Mouse (Mus musculus): ENCODE measurements around the gene Ces1g.

Ces1g gene

GRCm38 (mm10) chr8:93337207-93337606 lies at the start of gene Ces1g:
Gene Ces1g, minus strand, starts transcription at chr8:93337308.
- DNase-seq = no peak

- no peak for DNase-seq
These were observed 42.5 kb upstream of the Ces1g start, which contains the start of gene Ces1h for GRCm38 (mm10) chr8:93379625-93380024. Gene Ces1h, minus strand, starts transcription at chr8:93379725.

DNA sequence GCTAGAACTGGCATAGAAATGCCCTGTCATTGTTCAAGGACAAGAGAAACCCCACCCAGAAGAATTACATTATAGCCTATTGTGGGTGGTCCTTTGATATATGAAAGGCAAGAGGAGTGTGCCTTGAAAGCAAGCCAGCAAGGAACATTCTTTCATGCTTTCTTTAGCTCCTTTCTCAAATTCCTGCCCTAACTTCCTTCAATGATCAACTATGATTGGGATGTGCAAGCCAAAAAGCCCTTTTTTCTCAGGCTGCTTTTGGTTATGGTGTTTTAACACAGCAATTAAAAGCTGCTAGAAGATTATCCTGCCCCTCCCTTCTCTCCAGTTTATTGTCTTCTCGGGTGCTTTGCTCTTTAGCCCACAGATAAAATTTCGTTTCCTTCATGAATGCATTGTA lies 32.4 kb upstream of the Ces1g start:
- DNase-seq = no peak

DNA sequence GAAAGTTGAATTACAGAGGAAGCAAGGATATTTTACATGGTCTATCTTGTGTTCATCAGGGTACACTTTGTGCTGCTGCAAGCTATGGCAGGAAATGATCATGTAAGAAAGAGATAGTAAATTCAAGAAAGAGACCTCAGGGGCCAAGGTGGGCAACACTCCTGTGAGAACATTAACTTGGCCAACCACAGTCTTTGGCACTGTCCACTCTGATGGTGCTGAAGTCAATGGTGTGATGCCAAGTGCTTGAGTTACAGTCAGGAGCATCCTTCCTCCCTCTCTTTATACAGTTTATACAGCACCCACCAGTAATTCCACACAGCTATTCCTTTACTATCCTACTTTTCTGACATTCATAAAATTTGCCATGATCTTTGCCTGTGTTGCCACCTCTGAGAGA lies 23.0 kb upstream of the Ces1g start:
- no peak for DNase-seq

DNA sequence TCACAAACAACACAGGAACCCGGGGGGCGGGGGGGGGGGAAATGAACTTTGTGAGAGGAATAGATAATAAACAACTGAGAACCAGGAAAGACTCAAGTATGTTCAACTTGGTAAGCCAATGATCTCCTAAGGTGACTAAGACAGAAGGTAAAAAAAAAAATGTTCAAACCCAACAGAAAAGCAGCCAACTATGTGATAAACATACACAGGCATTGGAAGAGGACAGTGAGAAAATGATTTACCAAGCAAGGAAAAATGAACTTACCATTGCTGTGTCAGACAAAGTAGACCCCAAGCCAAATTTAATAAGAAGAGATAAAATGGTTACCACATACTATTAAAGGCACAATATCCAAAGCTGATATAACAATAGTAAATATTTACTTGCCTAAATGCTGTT lies 2.4 kb upstream of the Ces1g start:
- DNase-seq = no peak

GRCm38 (mm10) chr8:93332703-93333102 lies 4.4 kb downstream of the Ces1g start:
- peak; percentile 20 for DNase-seq

DNA sequence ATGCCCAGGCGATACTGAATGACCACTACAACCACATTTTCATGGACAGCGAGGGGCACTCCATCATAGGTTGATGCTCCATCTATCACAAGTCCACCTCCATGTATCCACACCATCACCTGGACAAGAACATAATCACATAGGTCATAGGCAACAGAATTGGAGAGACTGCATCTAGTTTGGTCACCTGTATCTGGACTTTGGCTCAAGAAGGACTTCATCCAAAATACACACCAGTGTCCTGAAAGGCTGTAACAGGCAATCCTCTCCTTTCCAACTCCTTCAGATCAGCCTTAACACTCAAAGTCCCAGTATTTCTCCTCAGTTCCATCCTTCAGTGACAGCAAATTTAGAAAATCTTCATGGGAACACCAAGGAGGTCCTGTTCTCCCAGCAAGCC lies 6.0 kb downstream of the Ces1g start:
- DNase-seq = no peak

GRCm38 (mm10) chr8:93325123-93325522 lies 12.0 kb downstream of the Ces1g start:
- DNase-seq = no peak

GRCm38 (mm10) chr8:93317031-93317430 lies 20.1 kb downstream of the Ces1g start:
- no peak for DNase-seq

GRCm38 (mm10) chr8:93315557-93315956 lies 21.6 kb downstream of the Ces1g start:
- DNase-seq = no peak

- no peak for DNase-seq
These were observed 53.2 kb downstream of the Ces1g start for GRCm38 (mm10) chr8:93283896-93284295.

DNA sequence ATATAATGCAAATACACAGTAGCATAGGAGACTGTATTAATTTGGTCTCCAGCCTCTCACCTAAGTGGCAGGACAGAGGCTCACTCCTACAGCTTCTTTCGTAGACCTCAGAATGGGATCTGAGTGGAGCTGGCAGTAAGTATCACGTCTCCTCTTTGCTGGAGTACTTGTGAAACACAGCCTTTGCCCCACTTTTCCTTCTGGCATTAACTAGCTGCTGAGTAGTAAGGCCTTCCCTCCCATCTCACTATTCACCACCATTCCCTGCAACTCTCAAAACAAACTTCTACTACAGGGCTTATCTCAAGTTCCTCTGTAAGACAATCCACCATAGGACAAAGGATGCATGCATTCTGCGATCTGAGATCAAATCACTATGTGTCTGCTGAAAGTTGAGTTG lies 54.8 kb downstream of the Ces1g start:
- no peak for DNase-seq

DNA sequence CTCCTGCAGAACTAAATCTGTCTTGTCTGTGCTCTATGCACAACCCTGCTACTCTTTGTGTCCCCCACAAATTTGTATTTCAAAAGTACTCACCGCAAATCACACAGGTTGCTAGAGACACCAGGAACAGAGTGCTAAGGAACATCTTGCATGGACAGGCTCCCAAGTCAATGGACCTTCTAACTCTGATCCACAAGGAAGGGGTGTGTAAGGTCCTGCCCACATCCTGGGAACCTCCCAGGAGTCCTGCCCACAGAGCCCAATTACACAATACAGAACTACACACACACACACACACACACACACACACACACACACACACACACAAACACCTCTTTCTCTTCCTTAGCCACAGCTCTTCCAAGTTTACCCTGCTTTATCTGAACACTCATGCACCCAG lies 57.6 kb downstream of the Ces1g start, which contains the start of gene Ces1f:
Gene Ces1f, minus strand, starts transcription at position 192 of the 400 bp plus-strand sequence.
- DNase-seq = peak; percentile 6

DNA sequence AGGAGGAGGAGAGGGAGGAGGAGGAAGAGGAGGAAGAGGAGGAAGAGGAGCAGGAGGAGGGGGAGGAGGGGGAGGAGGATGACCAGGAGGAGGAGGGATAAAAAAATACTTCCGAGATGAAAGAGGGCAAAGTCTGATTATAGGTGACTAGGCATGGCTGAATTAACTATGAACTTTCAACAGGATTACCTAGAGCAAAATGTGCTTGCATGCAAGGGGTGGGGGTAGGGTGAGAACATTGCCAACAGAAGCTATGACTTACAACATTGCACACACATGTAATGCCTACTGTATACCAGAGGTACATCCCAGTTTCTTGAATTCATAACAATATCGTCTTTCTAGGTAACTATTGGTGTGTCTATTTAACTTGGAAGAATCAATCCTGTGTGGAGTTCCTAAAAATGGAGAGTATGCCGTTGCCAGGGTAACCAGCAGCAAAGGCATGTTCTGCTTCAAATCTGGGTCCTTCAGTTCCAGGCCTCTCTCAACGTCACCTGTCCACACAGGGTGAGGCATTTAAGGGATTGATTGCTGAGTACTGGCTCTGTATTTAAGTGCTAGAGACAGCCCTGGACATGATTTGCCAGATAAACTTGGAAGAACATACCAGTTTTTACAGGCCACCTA lies 58.8 kb downstream of the Ces1g start:
- no peak for DNase-seq

GRCm38 (mm10) chr8:93274609-93275008 lies 62.5 kb downstream of the Ces1g start:
- DNase-seq = no peak

- DNase-seq = no peak
These were observed 63.8 kb downstream of the Ces1g start for GRCm38 (mm10) chr8:93273321-93273720.

- DNase-seq = no peak
These were observed 64.4 kb downstream of the Ces1g start for GRCm38 (mm10) chr8:93272686-93273085.

DNA sequence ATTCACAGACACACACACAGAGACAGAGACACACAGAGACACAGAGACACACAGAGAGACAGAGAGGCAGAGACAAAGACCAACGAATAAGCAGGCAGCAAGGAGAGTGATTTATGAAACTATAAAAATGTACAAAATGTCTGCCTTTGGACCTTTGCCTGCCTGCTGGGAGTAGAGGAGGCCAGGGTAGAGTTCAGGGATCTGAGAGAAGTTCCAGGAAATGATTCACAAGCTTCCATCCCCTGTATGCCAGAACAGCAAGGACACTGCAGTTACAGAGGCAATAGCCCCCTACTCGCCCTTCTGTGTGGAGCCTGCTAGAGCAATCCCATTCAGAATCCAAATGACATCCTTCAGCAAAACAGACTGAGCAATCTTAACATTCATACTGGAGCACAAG lies 75.7 kb downstream of the Ces1g start:
- DNase-seq = no peak

GRCm38 (mm10) chr8:93252400-93252925 lies 84.6 kb downstream of the Ces1g start:
- no peak for DNase-seq
